Mouse (Mus musculus) granulocyte monocyte progenitor cell, adult 5-6 weeks (primary cell): ENCODE results near the gene Gnpat. TPM values are rescaled to one million over a fixed set of nuclear protein-coding genes. Genes with fewer than 3 reads are reported as not detected.
A peak's percentile ranks its signal among the peaks of the same experiment; 100 is the strongest.

Experiments
- ATAC-seq: replicated peaks from 2 replicates; pipeline ENCODE4 v1.8.0; 2016; ENCODE audit warnings: mild to moderate bottlenecking, moderate TSS enrichment, inconsistent platforms; ENCODE audit not compliant: poor library complexity, severe bottlenecking
- total RNA-seq, 2 experiments: library from RNA; stranded (forward) in 1 of 2; stranded (reverse) in 1 of 2; fragments of 200-712, 200-1000 nt in 1 of 2; fragments of >200 nt in 1 of 2; fragmentation: Nextera tagmentation in 1 of 2; gene quantifications; 2 replicates each; pipeline ENCODE4 v1.2.3; 2014 to 2017

The Gnpat gene
- total RNA-seq, 2 experiments from 2014 or later, result 92.3 to 116 TPM

GRCm38 (mm10) chr8:124932435-124932834 lies 69.6 kb downstream of the Gnpat start:
- peak; percentile 39; the same call in 1 of the 2 replicates for ATAC-seq

- no peak for ATAC-seq
Observed at GRCm38 (mm10) chr8:124935116-124935515, 72.3 kb downstream of the Gnpat start.

- no peak for ATAC-seq
Observed at GRCm38 (mm10) chr8:124936699-124937098, 73.9 kb downstream of the Gnpat start.

- no peak for ATAC-seq
Observed at GRCm38 (mm10) chr8:124937293-124937692, 74.5 kb downstream of the Gnpat start.

Other genes with a start within 250 kb of the Gnpat start
- gene 2310022B05Rik, start 199.7 kb upstream of the Gnpat start, total RNA-seq (2014; fragmentation: Nextera tagmentation), result 9.6 and 10.7 TPM in 2 replicates
- gene 2310022B05Rik, start 199.7 kb upstream of the Gnpat start, total RNA-seq (2017), result 1.2 and 1.4 TPM in 2 replicates
- 44.3 and 46.4 TPM in 2 replicates for gene Ttc13, start 141.1 kb upstream of the Gnpat start, total RNA-seq (2014; fragmentation: Nextera tagmentation)
- gene Ttc13, start 141.1 kb upstream of the Gnpat start, total RNA-seq (2017), result 53.3 and 56.4 TPM in 2 replicates
- 7.8 and 18.3 TPM in 2 replicates for gene Arv1, start 140.9 kb upstream of the Gnpat start, total RNA-seq (2014; fragmentation: Nextera tagmentation)
- 5.4 and 5.7 TPM in 2 replicates for gene Arv1, start 140.9 kb upstream of the Gnpat start, total RNA-seq (2017)
- not detected in 2 replicates for gene Fam89a, start 111.2 kb upstream of the Gnpat start, total RNA-seq (2014; fragmentation: Nextera tagmentation)
- not detected in 2 replicates for gene Fam89a, start 111.2 kb upstream of the Gnpat start, total RNA-seq (2017)
- gene Trim67, start 69.9 kb upstream of the Gnpat start, total RNA-seq (2014; fragmentation: Nextera tagmentation), result not detected in 2 replicates
- not detected in 2 replicates for gene Trim67, start 69.9 kb upstream of the Gnpat start, total RNA-seq (2017)
- 46.8 and 49.8 TPM in 2 replicates for gene 2810004N23Rik, start 87 bp downstream of the Gnpat start, total RNA-seq (2014; fragmentation: Nextera tagmentation)
- 65.8 and 75.4 TPM in 2 replicates for gene 2810004N23Rik, start 87 bp downstream of the Gnpat start, total RNA-seq (2017)
- gene Exoc8, start 34.7 kb downstream of the Gnpat start, total RNA-seq (2014; fragmentation: Nextera tagmentation), result 9.6 and 16.2 TPM in 2 replicates
- 14.7 and 16.0 TPM in 2 replicates for gene Exoc8, start 34.7 kb downstream of the Gnpat start, total RNA-seq (2017)
- gene Sprtn, start 34.9 kb downstream of the Gnpat start, total RNA-seq (2014; fragmentation: Nextera tagmentation), result 18.5 and 18.8 TPM in 2 replicates
- gene Sprtn, start 34.9 kb downstream of the Gnpat start, total RNA-seq (2017), result 20.9 and 21.8 TPM in 2 replicates
- 24.1 and 24.6 TPM in 2 replicates for gene Egln1, start 86.3 kb downstream of the Gnpat start, total RNA-seq (2014; fragmentation: Nextera tagmentation)
- 16.3 and 23.5 TPM in 2 replicates for gene Egln1, start 86.3 kb downstream of the Gnpat start, total RNA-seq (2017)
- 53.0 and 56.1 TPM in 2 replicates for gene Tsnax, start 150.0 kb downstream of the Gnpat start, total RNA-seq (2014; fragmentation: Nextera tagmentation)
- 72.8 and 77.1 TPM in 2 replicates for gene Tsnax, start 150.0 kb downstream of the Gnpat start, total RNA-seq (2017)
- gene Disc1, start 191.2 kb downstream of the Gnpat start, total RNA-seq (2014; fragmentation: Nextera tagmentation), result 5.1 and 6.1 TPM in 2 replicates
- 1.1 and 3.0 TPM in 2 replicates for gene Disc1, start 191.2 kb downstream of the Gnpat start, total RNA-seq (2017)